Mouse (Mus musculus) spleen, postnatal 4 days (tissue): ENCODE data around the gene Mchr1.

Source experiments
- DNase-seq, 2 experiments: peaks; one replicate each; pipeline ENCODE4 v3.0.0; 2022; ENCODE audit warnings: low spot score in 2 of 2

Gene Mchr1

DNA sequence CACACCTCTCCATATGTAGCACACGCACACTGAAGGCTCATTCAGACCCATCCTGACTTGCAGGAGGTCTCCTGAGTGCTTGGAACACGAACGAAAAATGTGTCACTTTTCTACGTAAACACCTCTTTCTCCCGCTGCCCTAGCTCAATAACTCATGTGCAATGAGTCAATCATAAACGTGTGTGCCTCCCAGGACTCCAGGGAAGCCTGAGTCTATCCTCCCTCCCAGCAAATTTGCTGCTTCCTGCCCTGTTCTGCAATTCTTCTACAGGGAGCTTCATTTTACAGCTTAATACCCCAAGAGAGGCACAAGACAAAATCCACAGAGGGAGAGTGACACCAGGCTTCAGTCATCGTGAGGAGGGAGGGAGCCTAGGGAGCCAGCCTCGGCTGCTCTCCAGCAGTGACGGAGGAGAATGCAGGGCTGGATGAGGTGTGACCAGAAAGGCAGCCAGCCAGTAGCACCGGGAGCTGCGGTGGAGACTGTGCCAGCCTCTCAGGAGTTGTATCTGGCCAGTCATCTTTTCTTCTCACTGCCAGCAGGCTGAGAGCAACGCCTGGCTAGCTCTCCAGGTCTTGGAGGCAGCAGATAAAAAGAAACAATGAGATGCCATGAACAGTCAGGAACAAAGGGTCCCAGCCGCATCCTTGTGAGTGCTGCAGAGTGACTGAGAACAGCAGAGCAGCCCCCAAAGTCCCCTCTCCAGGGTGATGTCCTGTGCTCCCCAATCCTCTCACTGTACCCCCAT, 37.2 kb downstream of the Mchr1 start:
- DNase-seq: no peak

DNA sequence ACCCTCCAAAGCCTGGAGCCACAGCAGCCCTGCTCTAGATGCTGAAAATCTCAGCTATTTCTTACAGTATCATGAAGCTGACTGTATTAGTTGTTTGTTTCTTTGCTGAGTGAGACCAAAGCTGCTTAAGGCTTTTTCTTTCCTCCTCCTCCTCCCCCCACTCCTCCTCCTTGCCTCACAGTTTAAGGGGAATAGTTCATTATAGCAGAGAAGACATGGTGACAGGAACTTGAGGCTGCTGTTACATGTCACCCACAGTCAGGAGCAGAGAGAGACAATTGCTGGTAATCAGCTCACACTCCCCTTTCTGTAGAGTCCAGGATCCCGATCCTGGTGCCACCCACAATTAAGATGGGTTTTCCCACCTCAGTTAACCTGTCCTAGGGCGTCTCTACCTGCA, 38.1 kb downstream of the Mchr1 start:
- DNase-seq: no peak

GRCm38 (mm10) chr15:81277928-81278327, 42.6 kb downstream of the Mchr1 start:
- no peak for DNase-seq

- DNase-seq: no peak
Measured at GRCm38 (mm10) chr15:81278699-81279098, 43.4 kb downstream of the Mchr1 start.

DNA sequence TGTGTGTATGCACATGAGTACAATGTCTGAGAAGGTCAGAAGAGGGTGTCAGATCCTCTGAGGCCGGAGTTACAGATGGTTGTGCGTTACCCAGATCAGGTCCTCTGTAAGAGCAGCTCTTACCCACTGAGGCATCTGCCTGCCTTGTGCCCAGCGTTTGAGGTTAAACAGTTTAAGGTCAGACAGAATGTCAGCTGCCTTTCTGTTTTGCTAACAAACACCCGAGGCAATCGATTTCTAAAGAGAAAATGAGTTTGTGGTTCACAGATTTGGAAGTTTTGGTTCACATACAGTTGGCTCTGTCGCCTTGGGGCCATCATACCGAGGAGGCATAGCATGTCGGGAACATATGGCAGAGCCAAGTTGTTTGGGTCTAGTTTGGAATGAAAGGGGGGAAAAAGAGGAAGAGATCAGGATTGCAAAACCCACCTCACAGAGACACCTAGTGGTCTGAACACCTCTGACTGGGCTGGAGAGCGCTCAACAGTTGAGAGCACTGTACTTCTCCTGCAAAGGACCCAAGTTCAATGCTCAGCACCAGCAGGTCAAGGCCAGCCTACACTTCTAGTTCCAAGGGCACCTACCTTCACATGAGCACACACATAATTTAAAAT, 48.9 kb downstream of the Mchr1 start:
- DNase-seq: no peak
